Mouse (Mus musculus): ENCODE data around the gene Elmsan1.

- TF ChIP-seq CTCF (conservative IDR thresholded peaks at IDR 0.05; ENCODE audit: low read length) (no peak), NANOG (IDR thresholded peaks at IDR 0.05; ENCODE audit: borderline replicate concordance, low read length) (no peak), POU5F1 (IDR thresholded peaks at IDR 0.05; ENCODE audit: borderline replicate concordance, low read length) (no peak)
These were observed 2.5 kb upstream of the Elmsan1 start for GRCm38 (mm10) chr12:84220951-84221891.
